Mouse (Mus musculus) ES-E14 (cell line): ENCODE measurements at regions not wholly inside any gene's neighbourhood (a gene's known extent, or its start where the extent isn't known, plus 50 kb on each side); places are given as distances from the start of the nearest gene placed in this dataset.

ENCODE experiments used
- CHD2 ChIP-seq: IDR thresholded peaks from 2 replicates; pipeline ENCODE4 v1.6.1; 2014; ENCODE audit warnings: mild to moderate bottlenecking, low read depth, low read length, inconsistent platforms
- HCFC1 ChIP-seq: IDR thresholded peaks from 2 replicates; pipeline ENCODE4 v1.6.1; 2012; ENCODE audit warnings: low read length, inconsistent platforms, borderline replicate concordance; ENCODE audit not compliant: insufficient read depth
- MAFK ChIP-seq: IDR thresholded peaks from 2 replicates; pipeline ENCODE4 v1.6.1; 2014; ENCODE audit warnings: mild to moderate bottlenecking, low read depth, low read length, inconsistent platforms; ENCODE audit not compliant: insufficient read depth
- ZC3H11A ChIP-seq: IDR thresholded peaks from 2 replicates; pipeline ENCODE4 v1.6.1; 2012; ENCODE audit warnings: low read depth, mild to moderate bottlenecking, inconsistent platforms, low read length, borderline replicate concordance
- ZNF384 ChIP-seq: IDR thresholded peaks from 2 replicates; pipeline ENCODE4 v1.6.1; 2012; ENCODE audit warnings: low read depth, low read length, inconsistent platforms

DNA sequence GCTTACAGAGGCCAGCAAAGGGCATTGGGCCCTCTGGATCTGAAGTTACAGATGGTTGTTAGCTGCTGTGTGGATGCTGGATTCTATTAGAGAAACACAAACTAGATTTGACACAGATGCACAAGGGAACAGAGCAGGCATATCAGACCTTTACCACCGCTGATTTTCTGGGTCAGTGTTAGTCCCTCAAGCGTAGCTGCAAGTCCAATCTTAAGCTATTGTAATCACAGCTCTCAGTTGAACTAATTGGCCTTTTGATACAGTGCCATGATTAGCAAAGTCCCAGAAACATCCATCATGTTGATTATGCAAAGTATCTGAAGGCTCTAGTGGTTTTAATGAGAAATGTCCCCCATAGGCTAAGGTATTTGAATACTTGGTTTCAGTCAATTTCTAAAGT, 54.2 kb upstream of the Plppr5 start:
- TF ChIP-seq MAFK (no peak), HCFC1 (no peak), ZNF384 (no peak), CHD2 (no peak), ZC3H11A (no peak)
